Mouse (Mus musculus) hindbrain, embryonic 14.5 days (tissue): ENCODE measurements at regions not wholly inside any gene's neighbourhood (a gene's known extent, or its start where the extent isn't known, plus 50 kb on each side); places are given as distances from the start of the nearest gene placed in this dataset.

Experiments used
- ATAC-seq: fragments of 200-750 bp; cut with Nextera tagmentation; 2 replicates; pipeline ENCODE4 v1.8.0; 2017; ENCODE audit warnings: moderate number of reproducible peaks, mild to moderate bottlenecking, moderate TSS enrichment, moderate library complexity; ENCODE audit not compliant: low FRiP score
- DNase-seq: peaks from one replicate; pipeline ENCODE4 v3.0.0-alpha.2; 2015; ENCODE audit warnings: low spot score
- H3K27ac ChIP-seq: fragments of 300-500 bp; sonication (generic); 2 replicates; pipeline ENCODE4 v1.5.1; 2014; ENCODE audit warnings: mild to moderate bottlenecking, moderate library complexity
- H3K27me3 ChIP-seq: fragments of 300-500 bp; sonication (generic); 2 replicates; pipeline ENCODE4 v1.6.1; 2014; ENCODE audit warnings: mild to moderate bottlenecking, low read length, mixed read lengths; ENCODE audit not compliant: control insufficient read depth, insufficient read depth
- H3K36me3 ChIP-seq: fragments of 300-500 bp; sonication (generic); replicated peaks from 2 replicates; pipeline ENCODE4 v1.6.1; 2014; ENCODE audit not compliant: control insufficient read depth, insufficient read depth
- H3K4me1 ChIP-seq: fragments of 300-500 bp; sonication (generic); replicated peaks from 2 replicates; pipeline ENCODE4 v1.6.1; 2014; ENCODE audit warnings: antibody characterized with exemption, low read length, mixed read lengths; ENCODE audit not compliant: control insufficient read depth, insufficient read depth
- H3K4me2 ChIP-seq: fragments of 300-500 bp; sonication (generic); replicated peaks from 2 replicates; pipeline ENCODE4 v1.6.1; 2014; ENCODE audit warnings: mild to moderate bottlenecking, moderate library complexity
- H3K4me3 ChIP-seq: fragments of 300-500 bp; sonication (generic); replicated peaks from 2 replicates; pipeline ENCODE4 v1.5.1; 2014; ENCODE audit warnings: mild to moderate bottlenecking, low read length
- H3K9ac ChIP-seq: fragments of 300-500 bp; sonication (generic); 2 replicates; pipeline ENCODE4 v1.6.1; 2014
- H3K9me3 ChIP-seq: fragments of 300-500 bp; sonication (generic); 2 replicates; pipeline ENCODE4 v1.6.1; 2016; ENCODE audit warnings: low read length; ENCODE audit not compliant: control insufficient read depth
- WGBS: fragments of 180-500 bp; shearing (Covaris S2); extraction: QIAGEN DNeasy Blood & Tissue Kit; methylation state at CpG from one replicate; pipeline ENCODE4 v1.1.7; 2014; 5-methylcytosine and 5-hydroxymethylcytosine counted together

- WGBS = 35% methylated on average over 6 of the region's 6 CpGs
- Histone ChIP-seq H3K4me2 (no peak overlapping the region), H3K9ac (no peak overlapping the region), H3K27me3 (no peaks in the 10 kb centered on the region), H3K9me3 (no peaks in the 10 kb centered on the region), H3K4me3 (no peak overlapping the region), H3K4me1 (no peaks in the 10 kb centered on the region), H3K36me3 (no peaks in the 10 kb centered on the region), H3K27ac (no peak overlapping the region)
- ATAC-seq (no peak), DNase-seq (no peak)
Observed at GRCm38 (mm10) chr8:41830407-41830806, 413.5 kb upstream of the Frg1 start.

- no peak overlapping the region for H3K27ac ChIP-seq
- H3K36me3 ChIP-seq = no peaks in the 10 kb centered on the region
- no peak overlapping the region for H3K9ac ChIP-seq
- H3K9me3 ChIP-seq = no peaks in the 10 kb centered on the region
- ATAC-seq (no peak), DNase-seq (peak; percentile 83)
- H3K4me1 ChIP-seq = no peaks in the 10 kb centered on the region
- H3K4me2 ChIP-seq = no peak overlapping the region
- no peaks in the 10 kb centered on the region for H3K27me3 ChIP-seq
- no peak overlapping the region for H3K4me3 ChIP-seq
- WGBS = 32% methylated on average over 7 of the region's 7 CpGs
Observed at GRCm38 (mm10) chr8:41824928-41825327, 408.1 kb upstream of the Frg1 start.

- H3K9me3 ChIP-seq = no peaks in the 10 kb centered on the region
- 86% methylated on average over 8 of the region's 8 CpGs for WGBS
- H3K27me3 ChIP-seq = no peaks in the 10 kb centered on the region
- no peak for DNase-seq
- H3K4me3 ChIP-seq = no peak overlapping the region
- no peak for ATAC-seq
- H3K4me1 ChIP-seq = no peaks in the 10 kb centered on the region
- no peak overlapping the region for H3K4me2 ChIP-seq
- H3K9ac ChIP-seq = no peak overlapping the region
- H3K27ac ChIP-seq = no peak overlapping the region
- no peaks in the 10 kb centered on the region for H3K36me3 ChIP-seq
Observed at GRCm38 (mm10) chr8:41823041-41823440, 406.2 kb upstream of the Frg1 start.

- Histone ChIP-seq H3K4me3 (no peak overlapping the region), H3K9ac (no peak overlapping the region), H3K4me2 (no peak overlapping the region), H3K27ac (no peak overlapping the region), H3K36me3 (no peaks in the 10 kb centered on the region), H3K27me3 (no peaks in the 10 kb centered on the region), H3K4me1 (no peaks in the 10 kb centered on the region), H3K9me3 (no peaks in the 10 kb centered on the region)
- WGBS = 95% methylated on average over 5 of the region's 5 CpGs
- DNase-seq (no peak), ATAC-seq (no peak)
Observed at GRCm38 (mm10) chr8:41821676-41822075, 404.8 kb upstream of the Frg1 start.

GRCm38 (mm10) chr8:41820605-41821395 is 403.9 kb upstream of the Frg1 start:
- ATAC-seq = no peak
- Histone ChIP-seq H3K4me2 (no peak overlapping the region), H3K36me3 (no peaks in the 10 kb centered on the region)

GRCm38 (mm10) chr8:41818577-41818976 is 401.7 kb upstream of the Frg1 start:
- no peak overlapping the region for H3K27ac ChIP-seq
- whole genome bisulfite sequencing = 65% methylated on average over 5 of the region's 5 CpGs
- H3K4me1 ChIP-seq = no peaks in the 10 kb centered on the region
- H3K4me3 ChIP-seq = no peak overlapping the region
- ATAC-seq (no peak), DNase-seq (no peak)
- H3K9ac ChIP-seq = no peak overlapping the region
- no peaks in the 10 kb centered on the region for H3K27me3 ChIP-seq
- H3K4me2 ChIP-seq = no peak overlapping the region
- no peaks in the 10 kb centered on the region for H3K9me3 ChIP-seq
- no peaks in the 10 kb centered on the region for H3K36me3 ChIP-seq

More at GRCm38 (mm10) chr8:41820605-41821395, 403.9 kb upstream of the Frg1 start:
- H3K27ac ChIP-seq = no peak overlapping the region
- no peaks in the 10 kb centered on the region for H3K27me3 ChIP-seq
- no peaks in the 10 kb centered on the region for H3K9me3 ChIP-seq
- WGBS = 83% methylated on average over 4 of the region's 4 CpGs
- H3K4me1 ChIP-seq = no peaks in the 10 kb centered on the region
- H3K4me3 ChIP-seq = no peak overlapping the region
- no peak for DNase-seq
- H3K9ac ChIP-seq = no peak overlapping the region

- ATAC-seq (no peak), DNase-seq (no peak)
- Histone ChIP-seq H3K36me3 (no peaks in the 10 kb centered on the region), H3K27me3 (no peaks in the 10 kb centered on the region), H3K9ac (no peak overlapping the region), H3K4me1 (no peaks in the 10 kb centered on the region), H3K27ac (no peak overlapping the region), H3K4me3 (no peak overlapping the region), H3K9me3 (no peaks in the 10 kb centered on the region), H3K4me2 (no peak overlapping the region)
- 90% methylated on average over 1 of the region's 1 CpGs for WGBS
Observed at GRCm38 (mm10) chr8:41818079-41818478, 401.2 kb upstream of the Frg1 start.

- H3K4me1 ChIP-seq = no peaks in the 10 kb centered on the region
- WGBS = 85% methylated on average over 3 of the region's 3 CpGs
- no peak for ATAC-seq
- no peaks in the 10 kb centered on the region for H3K27me3 ChIP-seq
- H3K36me3 ChIP-seq = no peaks in the 10 kb centered on the region
- H3K4me3 ChIP-seq = no peak overlapping the region
- DNase-seq = no peak
- no peak overlapping the region for H3K27ac ChIP-seq
- no peak overlapping the region for H3K9ac ChIP-seq
- no peak overlapping the region for H3K4me2 ChIP-seq
- no peaks in the 10 kb centered on the region for H3K9me3 ChIP-seq
Observed at GRCm38 (mm10) chr8:41815272-41815671, 398.4 kb upstream of the Frg1 start.

GRCm38 (mm10) chr8:41795625-41796024 is 378.8 kb upstream of the Frg1 start:
- ATAC-seq (no peak), DNase-seq (no peak)

More at GRCm38 (mm10) chr8:41795625-41796024, 378.8 kb upstream of the Frg1 start:
- no peak overlapping the region for H3K9ac ChIP-seq
- H3K36me3 ChIP-seq = no peaks in the 10 kb centered on the region
- no peak overlapping the region for H3K4me3 ChIP-seq
- no peaks in the 10 kb centered on the region for H3K9me3 ChIP-seq
- no peak overlapping the region for H3K4me2 ChIP-seq
- H3K27me3 ChIP-seq = no peaks in the 10 kb centered on the region
- no peak overlapping the region for H3K27ac ChIP-seq
- H3K4me1 ChIP-seq = no peaks in the 10 kb centered on the region
- WGBS = 88% methylated on average over 2 of the region's 2 CpGs
